Mouse (Mus musculus) G1E (cell line): ENCODE measurements at regions not wholly inside any gene's neighbourhood (a gene's known extent, or its start where the extent isn't known, plus 50 kb on each side); places are given as distances from the start of the nearest gene placed in this dataset.

Experiments
- ATAC-seq: 2 replicates; pipeline ENCODE4 v1.8.0; 2016; ENCODE audit warnings: mild to moderate bottlenecking; ENCODE audit not compliant: insufficient number of reproducible peaks, poor library complexity, low FRiP score, severe bottlenecking; ENCODE audit errors: extremely low read depth
- DNase-seq: peaks from one replicate; pipeline ENCODE4 v3.0.0; 2012; ENCODE audit warnings: low spot score
- H3K27me3 ChIP-seq: 2 replicates; pipeline ENCODE4 v1.6.1; 2012; ENCODE audit warnings: mild to moderate bottlenecking, low read length, inconsistent platforms; ENCODE audit not compliant: insufficient read depth
- H3K36me3 ChIP-seq: replicated peaks from 2 replicates; pipeline ENCODE3; 2012; ENCODE audit warnings: mild to moderate bottlenecking, inconsistent platforms
- H3K4me1 ChIP-seq: 2 replicates; pipeline ENCODE4 v1.6.1; 2012; ENCODE audit warnings: low read depth, low read length, inconsistent platforms, mixed read lengths; ENCODE audit not compliant: insufficient read depth
- H3K4me3 ChIP-seq: 2 replicates; pipeline ENCODE4 v1.5.1; 2012; ENCODE audit warnings: low read depth, mild to moderate bottlenecking, inconsistent platforms, low read length, moderate library complexity, mixed read lengths
- H3K9me3 ChIP-seq: replicated peaks from 2 replicates; pipeline ENCODE4 v1.6.1; 2012; ENCODE audit warnings: inconsistent platforms
- CTCF ChIP-seq: IDR thresholded peaks from 2 replicates; pipeline ENCODE4 v1.5.1; 2012; ENCODE audit warnings: low read depth, low read length, inconsistent platforms, mixed read lengths
- GATA1 ChIP-seq: IDR thresholded peaks from 2 replicates; pipeline ENCODE4 v1.6.1; 2012; ENCODE audit warnings: borderline replicate concordance, low read length, inconsistent platforms, mixed read lengths
- GATA2 ChIP-seq: IDR thresholded peaks from 2 replicates; pipeline ENCODE4 v1.6.1; 2012; ENCODE audit warnings: low read depth, low read length, inconsistent platforms, borderline replicate concordance
- POLR2AphosphoS5 ChIP-seq: IDR thresholded peaks from 2 replicates; pipeline ENCODE4 v1.6.1; 2012; ENCODE audit warnings: low read depth, low read length, inconsistent platforms; ENCODE audit not compliant: insufficient replicate concordance
- TAL1 ChIP-seq: conservative IDR thresholded peaks from 2 replicates; pipeline ENCODE4 v1.6.1; 2012; ENCODE audit warnings: low read depth, low read length, inconsistent platforms, mixed read lengths

DNA sequence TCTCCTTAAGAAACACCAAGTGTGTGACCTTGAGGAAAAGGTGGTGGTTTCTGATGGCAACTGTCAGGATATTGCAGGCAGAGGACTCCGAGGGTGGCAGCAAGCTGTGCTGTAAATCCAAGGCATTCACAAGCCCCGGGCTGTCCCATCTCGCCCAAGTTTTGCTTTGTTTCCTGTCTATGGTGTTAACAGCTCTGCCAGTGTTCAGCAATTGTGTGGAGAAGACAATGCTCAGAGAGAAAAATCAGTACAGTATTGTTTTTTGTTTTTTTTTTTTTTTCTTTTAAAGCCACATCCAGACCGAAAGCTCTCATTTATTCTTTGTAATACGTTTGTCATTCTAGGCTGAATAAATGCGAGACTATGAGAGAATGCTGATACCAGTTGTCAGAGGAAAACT, 846.5 kb downstream of the Slc4a3 start:
- no peak overlapping the region for H3K4me3 ChIP-seq
- no peaks in the 10 kb centered on the region for H3K4me1 ChIP-seq
- DNase-seq (no peak), ATAC-seq (no peak)
- no peaks in the 10 kb centered on the region for H3K36me3 ChIP-seq
- H3K27me3 ChIP-seq: no peaks in the 10 kb centered on the region
- peaks cover 21% of the 10 kb centered on the region for H3K9me3 ChIP-seq
- TF ChIP-seq POLR2AphosphoS5: no peak
- no peak for TF ChIP-seq TAL1
- TF ChIP-seq GATA2: no peak
- TF ChIP-seq GATA1: no peak
- no peak for TF ChIP-seq CTCF

DNA sequence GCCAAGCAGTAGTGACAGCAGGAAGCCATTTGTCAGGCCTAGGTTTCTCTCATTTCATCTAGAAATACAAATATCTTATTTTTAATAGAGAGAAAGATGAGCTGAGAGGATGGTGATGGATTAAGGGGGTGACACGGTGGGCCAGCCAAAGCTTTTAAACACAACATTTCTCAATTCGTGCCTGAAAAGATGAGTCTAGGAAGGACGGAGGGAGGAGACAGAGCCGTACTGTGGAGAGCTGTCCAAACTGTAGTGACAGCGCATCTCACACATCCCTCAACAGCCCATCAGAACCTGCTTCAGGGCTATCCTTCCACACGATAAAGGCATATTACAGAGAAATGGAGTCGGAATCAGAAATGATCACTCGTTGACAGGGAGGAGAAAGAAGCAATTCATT, 848.0 kb downstream of the Slc4a3 start:
- H3K27me3 ChIP-seq: no peaks in the 10 kb centered on the region
- no peaks in the 10 kb centered on the region for H3K36me3 ChIP-seq
- peaks cover 33% of the 10 kb centered on the region for H3K9me3 ChIP-seq
- ATAC-seq (no peak), DNase-seq (no peak)
- no peak overlapping the region for H3K4me3 ChIP-seq
- no peak for TF ChIP-seq POLR2AphosphoS5
- no peak for TF ChIP-seq TAL1
- TF ChIP-seq GATA2: no peak
- TF ChIP-seq GATA1: no peak
- no peak for TF ChIP-seq CTCF
- no peaks in the 10 kb centered on the region for H3K4me1 ChIP-seq

DNA sequence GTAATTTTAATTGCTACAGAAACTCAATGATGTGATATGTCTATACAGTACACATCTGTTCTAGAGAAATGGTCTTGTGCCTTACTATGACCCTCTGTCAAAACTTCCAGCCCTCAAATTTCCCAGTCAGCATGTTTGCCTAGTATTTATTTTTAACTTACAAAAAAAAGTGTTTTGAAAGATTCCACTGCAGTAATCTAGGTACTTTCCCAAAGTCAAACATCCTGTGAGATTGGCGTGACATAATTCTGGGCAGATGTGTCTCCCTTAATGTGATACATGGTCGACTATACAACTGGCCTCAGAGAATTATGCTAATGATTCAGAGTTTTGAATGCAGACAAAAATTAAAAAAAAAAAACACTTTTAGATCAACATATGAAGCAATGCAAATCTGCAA, 856.8 kb downstream of the Slc4a3 start:
- Histone ChIP-seq H3K4me1 (no peaks in the 10 kb centered on the region), H3K36me3 (no peaks in the 10 kb centered on the region), H3K9me3 (peaks cover 38% of the 10 kb centered on the region), H3K4me3 (no peak overlapping the region), H3K27me3 (no peaks in the 10 kb centered on the region)
- ATAC-seq (no peak), DNase-seq (no peak)
- no peak for TF ChIP-seq GATA1
- no peak for TF ChIP-seq TAL1

DNA sequence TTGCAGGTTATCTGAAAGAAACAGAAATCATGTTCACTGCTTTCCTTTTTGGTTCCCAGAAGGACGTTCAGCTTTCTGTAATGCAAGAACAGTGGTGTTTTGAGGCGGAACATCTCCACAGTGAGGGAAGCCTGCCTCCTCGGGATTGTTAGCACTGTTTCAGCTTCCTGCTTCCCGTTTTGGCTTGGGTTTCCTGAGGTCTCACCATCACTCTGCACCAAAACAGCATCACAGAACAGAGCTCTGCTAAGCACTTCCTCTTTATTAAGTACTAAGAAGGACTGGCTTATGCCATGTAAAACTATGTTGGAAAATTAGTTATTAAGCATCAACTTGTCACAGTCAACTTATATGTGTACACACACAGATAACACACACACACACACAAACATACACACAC, 857.9 kb downstream of the Slc4a3 start:
- H3K4me1 ChIP-seq: no peaks in the 10 kb centered on the region
- no peak overlapping the region for H3K4me3 ChIP-seq
- peaks cover 34% of the 10 kb centered on the region for H3K9me3 ChIP-seq
- no peaks in the 10 kb centered on the region for H3K27me3 ChIP-seq
- H3K36me3 ChIP-seq: no peaks in the 10 kb centered on the region
- DNase-seq (no peak), ATAC-seq (no peak)
- TF ChIP-seq POLR2AphosphoS5: no peak
- TF ChIP-seq TAL1: no peak
- TF ChIP-seq GATA1: no peak

DNA sequence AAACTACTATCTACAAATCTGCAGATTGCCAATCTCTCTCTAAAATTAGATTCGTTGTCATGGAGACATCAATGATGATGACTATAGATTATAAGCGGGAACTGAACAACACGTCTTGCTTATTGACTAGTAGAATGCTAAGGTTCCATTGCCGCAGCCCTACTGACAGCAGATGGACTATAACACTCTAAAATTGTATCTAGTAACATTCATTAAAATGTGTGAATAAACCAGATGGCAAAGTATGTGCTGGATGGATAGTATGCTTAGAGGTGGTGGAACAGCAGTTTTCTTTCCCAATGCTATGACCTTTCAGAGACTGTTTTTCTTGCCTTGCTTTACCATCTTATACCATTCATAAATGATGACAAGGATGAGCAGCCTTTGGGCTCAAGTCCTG, 864.7 kb downstream of the Slc4a3 start:
- no peaks in the 10 kb centered on the region for H3K4me1 ChIP-seq
- TF ChIP-seq TAL1 (no peak), GATA2 (no peak), CTCF (no peak), GATA1 (no peak), POLR2AphosphoS5 (no peak)
- peaks cover 17% of the 10 kb centered on the region for H3K9me3 ChIP-seq
- H3K36me3 ChIP-seq: no peaks in the 10 kb centered on the region
- no peak for DNase-seq
- no peak overlapping the region for H3K4me3 ChIP-seq
- no peak for ATAC-seq
- H3K27me3 ChIP-seq: no peaks in the 10 kb centered on the region

DNA sequence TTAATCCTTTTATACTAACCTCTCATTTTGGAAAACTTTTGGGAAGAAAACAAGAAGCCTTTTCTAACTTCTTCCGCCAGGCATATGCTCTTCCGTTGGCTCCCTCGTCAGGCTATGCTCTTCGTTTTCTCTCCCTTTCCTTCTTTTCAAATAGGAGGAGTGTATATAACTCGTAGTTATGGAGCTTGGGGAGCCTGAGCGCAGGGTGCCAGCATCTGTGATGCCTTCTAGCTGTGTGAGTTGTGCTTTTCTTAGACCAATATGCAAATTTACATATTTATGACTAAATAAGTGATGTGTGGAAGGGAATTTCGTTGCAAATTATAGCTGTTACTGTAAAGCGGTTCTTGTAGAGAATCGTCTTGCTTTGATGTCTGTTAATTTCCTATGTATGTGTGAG, 874.5 kb downstream of the Slc4a3 start:
- no peak overlapping the region for H3K4me3 ChIP-seq
- H3K27me3 ChIP-seq: no peaks in the 10 kb centered on the region
- DNase-seq (no peak), ATAC-seq (no peak)
- H3K4me1 ChIP-seq: no peaks in the 10 kb centered on the region
- TF ChIP-seq TAL1 (no peak), GATA1 (no peak), GATA2 (no peak), POLR2AphosphoS5 (no peak), CTCF (no peak)
- peaks cover 24% of the 10 kb centered on the region for H3K9me3 ChIP-seq
- no peaks in the 10 kb centered on the region for H3K36me3 ChIP-seq

DNA sequence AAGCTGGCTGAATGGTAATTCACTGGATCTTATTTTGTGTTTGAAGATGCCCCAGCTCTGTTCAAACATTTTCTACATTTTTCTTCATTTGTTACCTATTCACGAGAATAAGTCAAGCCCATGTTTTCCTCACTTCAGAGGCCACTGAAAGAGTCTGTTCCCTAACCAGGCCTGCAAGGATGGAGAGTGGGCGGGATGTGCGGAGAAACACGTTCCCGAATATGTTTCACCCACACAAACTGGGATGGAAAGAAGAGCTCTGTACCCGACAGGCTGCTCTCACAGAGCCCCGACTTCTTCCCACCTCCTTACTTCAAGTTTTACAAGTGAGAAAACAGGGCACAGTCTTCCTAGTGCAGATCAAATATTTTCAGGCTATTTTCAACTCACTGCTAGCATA, 881.4 kb downstream of the Slc4a3 start:
- no peak overlapping the region for H3K4me3 ChIP-seq
- DNase-seq (no peak), ATAC-seq (no peak)
- no peaks in the 10 kb centered on the region for H3K27me3 ChIP-seq
- no peaks in the 10 kb centered on the region for H3K4me1 ChIP-seq
- no peaks in the 10 kb centered on the region for H3K36me3 ChIP-seq
- peaks cover 27% of the 10 kb centered on the region for H3K9me3 ChIP-seq
- no peak for TF ChIP-seq GATA2
- no peak for TF ChIP-seq TAL1
- TF ChIP-seq CTCF: no peak
- TF ChIP-seq GATA1: no peak
- TF ChIP-seq POLR2AphosphoS5: no peak
